8 mouse cellular contexts compared by ENCODE assay signal in genomic region chr9:37359331-37360220, GRCm38 (mm10). TPM values are rescaled to one million over a fixed set of nuclear protein-coding genes. Genes with fewer than 3 reads are reported as not detected.
A peak's percentile ranks its signal among the peaks of the same experiment; 100 is the strongest.
DNase-seq lines count a peak whose midpoint lies in the region; ATAC-seq and TF ChIP-seq lines count a peak whose summit lies in the region.

No protein-coding gene starts in this region.

- no peaks in the 10 kb centered on the region for H3K36me3 ChIP-seq in embryonic facial prominence, embryonic 10.5 days (replicated peaks)
- no peaks in the 10 kb centered on the region for H3K36me3 ChIP-seq in hindbrain, embryonic 15.5 days
- H3K36me3 ChIP-seq in midbrain, postnatal 0 days (ENCODE audit: insufficient read depth, low read length), result no peaks in the 10 kb centered on the region

- ATAC-seq in hindbrain, embryonic 15.5 days (ENCODE audit: low FRiP score, low read depth), result peak; percentile 89
- peak; percentile 84 for ATAC-seq in midbrain, postnatal 0 days (ENCODE audit: low FRiP score)
- ATAC-seq in megakaryocyte progenitor cell, adult 5-6 weeks (replicated peaks; ENCODE audit: poor library complexity), result no peak

- H3K27ac ChIP-seq in cerebellum, adult 2 months (ENCODE audit: insufficient read depth, low read length), result peak overlapping the region; percentile 54; the same call in 1 of the 2 replicates
- peak overlapping the region; percentile 80 for H3K27ac ChIP-seq in embryonic facial prominence, embryonic 10.5 days (replicated peaks)
- peak overlapping the region; percentile 82 for H3K27ac ChIP-seq in hindbrain, embryonic 15.5 days (replicated peaks)
- H3K27ac ChIP-seq in midbrain, postnatal 0 days (ENCODE audit: low read depth, low read length), result peak overlapping the region; percentile 72

- no peaks in the 10 kb centered on the region for H3K27me3 ChIP-seq in cerebellum, adult 2 months (ENCODE audit: control insufficient read depth, insufficient read depth, low read length)
- no peaks in the 10 kb centered on the region for H3K27me3 ChIP-seq in embryonic facial prominence, embryonic 10.5 days (replicated peaks; ENCODE audit: low read depth, poor library complexity, severe bottlenecking)
- no peaks in the 10 kb centered on the region for H3K27me3 ChIP-seq in hindbrain, embryonic 15.5 days
- H3K27me3 ChIP-seq in midbrain, postnatal 0 days (ENCODE audit: insufficient read depth, low read length), result no peaks in the 10 kb centered on the region

- no peak overlapping the region for H3K9ac ChIP-seq in hindbrain, embryonic 15.5 days
- H3K9ac ChIP-seq in midbrain, postnatal 0 days (replicated peaks; ENCODE audit: low read length, poor library complexity, severe bottlenecking), result 0 out of 2 replicates have a peak overlapping the region, but pooled peaks have one; percentile 14

- TF ChIP-seq POLR2A in cerebellum, adult 2 months (IDR thresholded peaks at IDR 0.05; ENCODE audit: borderline replicate concordance, insufficient read depth, low read length), result no peak

- peak; percentile 12 to 46 for DNase-seq in cerebellum, adult 2 months
- DNase-seq in cerebellum, postnatal 36 days, result no peak
- DNase-seq in embryonic facial prominence, embryonic 10.5 days (ENCODE audit: low spot score), result peak; percentile 70
- peak; percentile 81 to 92 for DNase-seq in left cerebral cortex, postnatal 25 days (ENCODE audit: low spot score in 2 of 2)
- peak; percentile 92 for DNase-seq in midbrain, postnatal 0 days (ENCODE audit: low spot score)
- DNase-seq in yolk sac, embryonic 10.5 days (ENCODE audit: low spot score), result peak; percentile 63

- no peaks in the 10 kb centered on the region for H3K9me3 ChIP-seq in embryonic facial prominence, embryonic 10.5 days
- no peaks in the 10 kb centered on the region for H3K9me3 ChIP-seq in hindbrain, embryonic 15.5 days
- no peaks in the 10 kb centered on the region for H3K9me3 ChIP-seq in midbrain, postnatal 0 days (ENCODE audit: low read length)

- peak overlapping the region; percentile 7; the same call in 1 of the 2 replicates for H3K4me2 ChIP-seq in hindbrain, embryonic 15.5 days
- H3K4me2 ChIP-seq in midbrain, postnatal 0 days (ENCODE audit: low read depth, low read length, poor library complexity, severe bottlenecking), result no peak overlapping the region

- WGBS in cerebellum, adult 2 months, result 29% methylated on average over 6 of the region's 6 CpGs
- whole genome bisulfite sequencing in embryonic facial prominence, embryonic 10.5 days, result 37% methylated on average over 6 of the region's 6 CpGs
- 15% methylated on average over 6 of the region's 6 CpGs for WGBS in hindbrain, embryonic 15.5 days
- 13% methylated on average over 6 of the region's 6 CpGs for WGBS in midbrain, postnatal 0 days

- intact Hi-C loops in left cerebral cortex, postnatal 25 days (cut with DNase I), result no loop called here

- no peak for TF ChIP-seq CTCF in cerebellum, adult 2 months (IDR thresholded peaks at IDR 0.05; ENCODE audit: borderline replicate concordance, insufficient read depth, low read depth, low read length)
- TF ChIP-seq CTCF in midbrain, postnatal 0 days (IDR thresholded peaks at IDR 0.05), result no peak

- H3K4me1 ChIP-seq in cerebellum, adult 2 months (ENCODE audit: control insufficient read depth, insufficient read depth, low read length), result no peaks in the 10 kb centered on the region; the same call in 1 of the 2 replicates
- H3K4me1 ChIP-seq in embryonic facial prominence, embryonic 10.5 days, result peaks cover 22% of the 10 kb centered on the region
- H3K4me1 ChIP-seq in hindbrain, embryonic 15.5 days (replicated peaks), result 0 out of 2 replicates have a peak, but pooled peaks cover 4% of the 10 kb centered on the region
- peaks cover 7% of the 10 kb centered on the region; the same call in 1 of the 2 replicates for H3K4me1 ChIP-seq in midbrain, postnatal 0 days (ENCODE audit: insufficient read depth, low read length)

- H3K4me3 ChIP-seq in cerebellum, adult 2 months (replicated peaks; ENCODE audit: insufficient read depth, low read depth, low read length), result no peak overlapping the region
- H3K4me3 ChIP-seq in embryonic facial prominence, embryonic 10.5 days, result peak overlapping the region; percentile 8; the same call in 1 of the 2 replicates
- no peak overlapping the region for H3K4me3 ChIP-seq in hindbrain, embryonic 15.5 days
- no peak overlapping the region for H3K4me3 ChIP-seq in midbrain, postnatal 0 days (ENCODE audit: low read depth, low read length)

RNA-seq across cellular contexts. Expression of gene Hepacam, which starts 7.6 kb away (rescaled TPM):
- polyA plus RNA-seq in cerebellum, adult 2 months (2012; rRNA removed), result 107 and 119 TPM in 2 replicates
- polyA plus RNA-seq in embryonic facial prominence, embryonic 10.5 days (2016; fragmentation: Nextera tagmentation; extraction: Ambion mirVana), result 0.05 TPM in 2 replicates
- polyA plus RNA-seq in hindbrain, embryonic 15.5 days (2015; fragmentation: Nextera tagmentation; extraction: Ambion mirVana), result 24.9 and 28.7 TPM in 2 replicates
- total RNA-seq in left cerebral cortex, postnatal 25 days (2021), result 10 to 100 TPM; 56.9 to 63.7 TPM
- 35.7 and 37.1 TPM in 2 replicates for total RNA-seq in midbrain, postnatal 0 days (2014; rRNA removed)
- polyA plus RNA-seq in midbrain, postnatal 0 days (2015; fragmentation: Nextera tagmentation; extraction: Ambion mirVana), result 49.9 and 58.1 TPM in 2 replicates
- not detected in 2 replicates for total RNA-seq in megakaryocyte progenitor cell, adult 5-6 weeks (2015)
- not detected in 2 replicates for total RNA-seq in megakaryocyte progenitor cell, adult 5-6 weeks (2017)

RNA-seq across cellular contexts. Expression of gene Ccdc15, which starts 11.3 kb away (rescaled TPM):
- 1.5 and 1.6 TPM in 2 replicates for polyA plus RNA-seq in cerebellum, adult 2 months (2012; rRNA removed)
- 10.2 and 10.3 TPM in 2 replicates for polyA plus RNA-seq in embryonic facial prominence, embryonic 10.5 days (2016; fragmentation: Nextera tagmentation; extraction: Ambion mirVana)
- 7.4 and 7.8 TPM in 2 replicates for polyA plus RNA-seq in hindbrain, embryonic 15.5 days (2015; fragmentation: Nextera tagmentation; extraction: Ambion mirVana)
- 1 to 10 TPM; 1.5 to 2.2 TPM for total RNA-seq in left cerebral cortex, postnatal 25 days (2021)
- total RNA-seq in midbrain, postnatal 0 days (2014; rRNA removed), result 5.0 and 5.4 TPM in 2 replicates
- polyA plus RNA-seq in midbrain, postnatal 0 days (2015; fragmentation: Nextera tagmentation; extraction: Ambion mirVana), result 6.8 and 8.6 TPM in 2 replicates
- total RNA-seq in megakaryocyte progenitor cell, adult 5-6 weeks (2015), result 15.9 and 20.4 TPM in 2 replicates
- 12.9 and 17.9 TPM in 2 replicates for total RNA-seq in megakaryocyte progenitor cell, adult 5-6 weeks (2017)

RNA-seq across cellular contexts. Expression of gene Robo4, which starts 42.1 kb away (rescaled TPM):
- 5.7 and 5.9 TPM in 2 replicates for polyA plus RNA-seq in cerebellum, adult 2 months (2012; rRNA removed)
- 6.6 and 6.8 TPM in 2 replicates for polyA plus RNA-seq in embryonic facial prominence, embryonic 10.5 days (2016; fragmentation: Nextera tagmentation; extraction: Ambion mirVana)
- 4.6 and 8.2 TPM in 2 replicates for polyA plus RNA-seq in hindbrain, embryonic 15.5 days (2015; fragmentation: Nextera tagmentation; extraction: Ambion mirVana)
- total RNA-seq in left cerebral cortex, postnatal 25 days (2021), result 1 to 10 TPM; 6.7 to 7.3 TPM
- 10.1 and 12.6 TPM in 2 replicates for total RNA-seq in midbrain, postnatal 0 days (2014; rRNA removed)
- polyA plus RNA-seq in midbrain, postnatal 0 days (2015; fragmentation: Nextera tagmentation; extraction: Ambion mirVana), result 3.6 and 4.0 TPM in 2 replicates
- 0.17 and 0.86 TPM in 2 replicates for total RNA-seq in megakaryocyte progenitor cell, adult 5-6 weeks (2015)
- 0.30 TPM in 1 of 2 replicates, not detected in the other for total RNA-seq in megakaryocyte progenitor cell, adult 5-6 weeks (2017)

Comparison
In these comparisons a context has a peak if more than half of its experiments do, and no peak if none do; other contexts are left out.
1. DNase-seq: peak in cerebellum, adult 2 months (2 of 2), embryonic facial prominence, embryonic 10.5 days (single experiment), left cerebral cortex, postnatal 25 days (2 of 2), midbrain, postnatal 0 days (single experiment) and yolk sac, embryonic 10.5 days (single experiment); none in cerebellum, postnatal 36 days (0 of 2).
2. RNA of gene Hepacam, which starts 7.6 kb away (polyA plus RNA-seq): 107 to 119 TPM in cerebellum, adult 2 months, 49.9 to 58.1 TPM in midbrain, postnatal 0 days and 24.9 to 28.7 TPM in hindbrain, embryonic 15.5 days; 0.05 TPM in embryonic facial prominence, embryonic 10.5 days; every median in the first group is over 10 times any median in the second.
3. Peak in every context shown above with its lines, with median percentiles within 50 percentile points of each other: H3K27ac ChIP-seq.